Mouse (Mus musculus) stomach, postnatal 0 days (tissue): ENCODE measurements around the gene Glipr2.

ENCODE experiments used
- CTCF ChIP-seq: IDR thresholded peaks from 2 replicates; pipeline ENCODE4 v1.5.1; 2016; ENCODE audit warnings: antibody characterized with exemption, low read depth, mild to moderate bottlenecking, moderate library complexity
- EP300 ChIP-seq: optimal IDR thresholded peaks from 2 replicates; pipeline ENCODE3; 2016; ENCODE audit warnings: antibody characterized with exemption

- no peak for TF ChIP-seq CTCF
- no peak for TF ChIP-seq EP300
Measured at GRCm38 (mm10) chr4:44010893-44011292, 53.7 kb downstream of the Glipr2 start.
